Mouse (Mus musculus): ENCODE data around the gene Tlr12.

DNA sequence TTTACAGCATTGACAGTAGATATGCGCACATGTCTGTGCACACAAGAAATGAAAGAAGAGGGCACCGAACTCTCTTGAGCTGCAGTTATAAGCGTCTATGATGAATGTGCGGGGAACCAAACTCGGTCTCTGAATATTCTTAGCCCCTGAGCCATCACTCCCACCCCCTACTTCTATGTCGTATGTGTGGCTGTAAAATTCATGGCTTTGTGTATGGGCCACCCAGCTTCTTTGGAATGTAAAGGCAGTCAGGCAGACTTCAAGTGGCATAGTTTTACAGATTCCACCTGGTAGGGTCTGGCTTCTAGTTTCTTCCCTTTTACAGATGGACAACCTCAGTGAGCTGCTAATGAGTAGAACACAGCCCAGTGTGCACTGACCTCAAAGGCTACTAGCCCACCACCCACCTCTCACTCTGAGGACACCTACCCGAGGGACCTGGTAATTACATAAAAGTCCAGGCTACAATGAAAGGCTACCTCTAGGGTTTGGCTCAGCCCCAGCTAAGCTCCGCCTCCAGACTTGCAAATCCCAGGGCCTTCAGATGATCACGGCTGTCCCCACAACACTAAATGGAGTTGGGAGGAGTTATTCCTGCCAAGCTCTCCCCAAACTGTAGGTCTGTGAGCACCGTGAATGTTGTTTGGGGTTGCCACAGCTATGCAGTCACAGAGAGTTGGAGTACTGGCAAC lies 17.6 kb upstream of the Tlr12 start:
- no peak for TF ChIP-seq CTCF (IDR thresholded peaks at IDR 0.05; ENCODE audit: borderline replicate concordance, extremely low read depth, insufficient read depth, insufficient read length)
- no peak for TF ChIP-seq POLR2A (IDR thresholded peaks at IDR 0.05; ENCODE audit: borderline replicate concordance, extremely low read depth, insufficient read depth, insufficient read length, poor library complexity, severe bottlenecking)
